Mouse (Mus musculus): ENCODE measurements around the gene Rbm8a.
"Not testable (repeated sequence)": the region's sequence is repeated elsewhere in the genome, so short reads cannot be mapped to it uniquely, and the experiment has no call there.

Rbm8a gene

GRCm38 (mm10) chr3:96606007-96606406 lies 23.7 kb upstream of the Rbm8a start:
- not testable (repeated sequence) for DNase-seq

- no peak for DNase-seq
These were observed 23.1 kb upstream of the Rbm8a start for GRCm38 (mm10) chr3:96606618-96607017.

GRCm38 (mm10) chr3:96617941-96618340 lies 11.8 kb upstream of the Rbm8a start:
- no peak for DNase-seq

- DNase-seq, result no peak
These were observed 6.5 kb upstream of the Rbm8a start for GRCm38 (mm10) chr3:96623201-96623600.

DNA sequence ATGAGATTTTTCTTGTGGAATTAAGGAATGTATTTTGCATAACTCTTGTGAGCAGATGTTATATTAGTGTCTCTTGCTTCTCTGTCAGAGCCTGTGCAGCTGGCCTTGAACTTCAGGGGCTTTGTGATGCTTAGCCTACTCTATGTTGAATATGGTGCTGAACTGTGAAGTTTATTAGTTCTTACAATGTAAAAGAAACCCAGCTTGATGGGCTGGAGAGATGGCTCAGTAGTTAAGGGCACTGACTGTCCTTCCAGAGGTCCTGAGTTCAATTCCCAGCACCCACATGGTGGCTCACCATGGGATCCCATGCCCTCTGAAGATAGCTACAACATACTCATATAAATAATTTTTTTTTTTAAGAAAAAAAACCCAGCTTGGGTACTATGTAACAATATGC lies 2.3 kb downstream of the Rbm8a start:
- DNase-seq, result no peak

- no peak for DNase-seq
These were observed 4.3 kb downstream of the Rbm8a start for GRCm38 (mm10) chr3:96634015-96634414.

GRCm38 (mm10) chr3:96634928-96635879 lies 5.5 kb downstream of the Rbm8a start, which contains the start of the genes Pex11b and Gm42957:
Gene Pex11b (plus strand): TSS chr3:96635376.
Gene Gm42957 (plus strand): TSS chr3:96635474.
- DNase-seq, result peak; percentile 87

DNA sequence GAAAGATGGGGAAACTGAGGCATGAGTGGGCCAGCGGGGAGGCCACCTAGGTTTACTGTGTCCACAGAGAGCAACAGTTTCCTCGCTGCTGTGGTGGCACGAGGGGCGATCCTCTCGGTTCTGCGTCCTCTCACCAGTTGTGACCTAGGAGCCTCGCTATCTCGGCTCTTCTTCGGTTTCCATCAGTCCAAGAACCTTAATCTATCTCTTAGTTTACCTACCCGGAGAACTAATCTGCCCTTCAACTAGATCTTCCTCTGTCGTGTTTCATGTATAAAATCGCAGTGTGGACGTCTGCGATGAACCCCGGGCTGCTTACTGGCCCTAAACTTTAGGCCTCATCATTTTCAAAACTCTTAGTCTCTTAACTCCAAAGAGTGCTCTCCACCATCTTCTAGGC lies 6.2 kb downstream of the Rbm8a start:
- no peak for DNase-seq

GRCm38 (mm10) chr3:96636448-96636847 lies 6.7 kb downstream of the Rbm8a start:
- DNase-seq, result peak; percentile 19

DNA sequence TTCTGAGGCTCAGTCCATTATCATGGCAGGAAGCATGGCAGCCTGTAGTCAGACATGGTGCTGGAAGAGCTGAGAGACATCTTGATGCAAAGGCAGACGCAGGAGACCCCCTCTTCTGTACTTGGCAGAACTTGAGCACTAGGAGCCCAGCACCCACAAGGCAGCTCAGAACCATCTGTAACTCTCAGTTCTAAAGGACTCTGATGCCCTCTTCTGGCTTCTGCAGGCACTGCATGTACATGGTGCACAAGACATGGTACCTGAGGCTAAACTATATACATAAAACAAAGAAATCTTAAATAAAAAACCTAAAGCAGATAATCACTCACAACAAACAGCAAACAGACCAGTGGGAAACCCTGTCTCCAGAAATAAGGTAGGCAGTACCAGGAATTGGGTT lies 9.5 kb downstream of the Rbm8a start:
- DNase-seq, result peak; percentile 85

- peak; percentile 55 for DNase-seq
These were observed 15.4 kb downstream of the Rbm8a start, which contains the start of gene Itga10 for GRCm38 (mm10) chr3:96645018-96645649. Gene Itga10 (plus strand): TSS chr3:96645584.

DNA sequence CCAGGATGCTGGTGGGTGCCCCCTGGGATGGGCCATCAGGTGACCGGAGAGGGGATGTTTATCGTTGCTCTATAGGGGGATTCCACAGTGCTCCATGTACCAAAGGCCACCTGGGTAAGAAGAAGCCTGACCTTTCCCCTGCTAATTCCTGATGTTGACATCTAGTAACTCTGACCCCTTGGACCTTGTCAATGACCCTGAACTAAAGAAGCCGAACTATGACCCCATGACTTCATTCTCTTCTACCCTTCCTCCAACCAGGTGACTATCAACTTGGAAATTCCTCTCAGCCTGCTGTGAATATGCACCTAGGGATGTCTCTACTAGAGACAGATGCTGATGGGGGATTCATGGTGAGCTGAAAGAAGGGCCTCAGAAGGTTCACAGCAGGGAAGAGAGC lies 17.6 kb downstream of the Rbm8a start:
- no peak for DNase-seq

DNA sequence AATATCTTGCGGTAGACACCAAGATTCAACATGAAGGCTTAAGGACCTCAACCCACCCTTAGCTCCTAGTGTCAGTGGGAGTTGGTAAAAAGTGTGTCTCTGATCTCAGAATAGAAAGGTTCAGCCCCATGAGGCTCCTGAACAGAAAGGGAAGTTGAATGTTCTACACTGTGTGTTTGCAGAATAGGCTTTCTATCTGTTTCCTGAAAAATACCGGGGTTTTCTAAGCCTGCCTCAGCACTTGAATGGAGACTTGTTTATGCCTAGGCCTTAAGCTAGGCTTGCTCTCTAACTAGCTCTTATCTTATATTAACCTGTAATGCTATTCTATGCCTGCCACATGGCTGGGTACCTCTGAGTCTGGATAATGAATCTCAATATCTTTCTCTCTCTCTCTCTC lies 31.2 kb downstream of the Rbm8a start:
- no peak for DNase-seq

DNA sequence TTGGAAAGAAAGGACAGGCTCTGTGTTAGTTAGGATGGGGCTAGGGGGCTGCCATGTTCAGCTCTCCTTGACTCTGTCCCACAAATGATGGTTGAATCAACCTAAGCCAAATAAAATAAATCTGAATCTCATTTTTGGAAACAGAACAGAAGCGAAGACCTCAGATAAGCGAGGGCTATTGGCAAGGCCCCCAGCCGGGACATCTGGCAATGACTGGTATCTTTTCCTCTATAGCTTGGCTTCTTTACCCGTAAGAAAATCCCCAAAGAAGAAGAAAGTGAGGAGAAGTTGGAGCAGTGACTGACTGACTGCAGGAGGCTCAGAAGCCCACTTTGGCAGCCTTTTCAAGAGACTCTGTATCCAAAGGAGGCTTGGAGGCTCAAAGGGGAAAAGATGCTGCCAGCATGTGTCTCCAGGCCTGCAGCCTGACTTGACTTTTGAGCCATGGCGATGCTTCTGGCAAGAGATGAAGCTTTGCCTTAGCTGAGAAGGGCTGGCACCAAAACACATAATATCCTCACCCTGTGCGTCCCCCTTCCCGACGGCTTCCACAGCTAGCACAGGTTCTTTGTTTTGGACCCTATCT lies 33.1 kb downstream of the Rbm8a start:
- DNase-seq, result no peak

GRCm38 (mm10) chr3:96663432-96664239 lies 33.9 kb downstream of the Rbm8a start:
- peak; percentile 83 for DNase-seq

- DNase-seq, result not testable (repeated sequence)
These were observed 36.1 kb downstream of the Rbm8a start for GRCm38 (mm10) chr3:96665732-96666363.

DNA sequence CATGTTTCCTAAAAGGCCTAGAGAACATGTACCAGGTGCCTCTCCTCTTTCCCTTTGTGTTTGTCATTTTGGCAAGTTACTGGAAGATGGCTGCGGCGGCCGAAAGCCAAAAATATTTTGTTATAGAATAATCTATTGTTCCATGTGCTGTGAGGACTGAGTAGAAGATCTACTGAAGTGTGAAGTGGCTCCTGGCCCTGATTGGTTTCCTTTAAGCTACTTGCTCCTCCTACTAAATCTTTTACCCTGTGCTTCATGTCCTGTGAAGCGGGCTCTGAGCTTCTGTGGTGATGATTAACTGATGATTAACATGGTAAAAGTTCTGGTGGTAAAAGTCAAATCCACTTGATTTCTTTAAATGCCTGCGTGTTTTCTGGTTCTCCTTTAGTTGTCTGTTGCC lies 37.2 kb downstream of the Rbm8a start:
- DNase-seq, result no peak

- peak; percentile 61 for DNase-seq
These were observed 37.6 kb downstream of the Rbm8a start for GRCm38 (mm10) chr3:96667316-96667715.

DNA sequence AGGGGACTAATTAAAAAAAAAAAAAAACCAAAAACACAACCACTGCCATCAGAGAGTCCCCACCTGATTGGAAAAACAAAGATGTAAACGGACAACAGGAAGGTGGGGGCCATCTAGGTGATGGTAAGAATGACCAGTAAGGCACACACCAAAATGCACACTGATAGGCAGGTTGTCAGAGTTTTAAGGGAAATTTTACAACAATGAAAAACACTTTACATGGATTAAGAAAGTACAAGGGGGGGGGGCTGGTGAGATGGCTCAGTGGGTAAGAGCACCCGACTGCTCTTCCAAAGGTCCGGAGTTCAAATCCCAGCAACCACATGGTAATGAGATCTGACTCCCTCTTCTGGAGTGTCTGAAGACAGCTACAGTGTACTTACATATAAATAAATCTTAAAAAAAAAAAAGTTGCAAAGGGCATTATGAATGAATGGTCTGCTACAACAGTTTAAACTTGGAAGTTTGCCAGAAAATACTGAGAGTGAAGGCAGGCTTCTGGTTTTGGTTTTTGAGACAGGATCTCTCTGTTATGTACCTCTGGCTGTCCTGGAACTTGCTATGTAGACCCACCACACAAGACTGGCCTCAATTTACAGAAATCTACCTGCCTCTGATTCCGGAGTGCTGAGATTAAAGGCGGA lies 38.8 kb downstream of the Rbm8a start:
- DNase-seq, result no peak

- DNase-seq, result peak; percentile 81
These were observed 40.2 kb downstream of the Rbm8a start, which contains the start of gene Ankrd35 for GRCm38 (mm10) chr3:96669727-96670468. Gene Ankrd35 (plus strand): TSS chr3:96670131.

DNA sequence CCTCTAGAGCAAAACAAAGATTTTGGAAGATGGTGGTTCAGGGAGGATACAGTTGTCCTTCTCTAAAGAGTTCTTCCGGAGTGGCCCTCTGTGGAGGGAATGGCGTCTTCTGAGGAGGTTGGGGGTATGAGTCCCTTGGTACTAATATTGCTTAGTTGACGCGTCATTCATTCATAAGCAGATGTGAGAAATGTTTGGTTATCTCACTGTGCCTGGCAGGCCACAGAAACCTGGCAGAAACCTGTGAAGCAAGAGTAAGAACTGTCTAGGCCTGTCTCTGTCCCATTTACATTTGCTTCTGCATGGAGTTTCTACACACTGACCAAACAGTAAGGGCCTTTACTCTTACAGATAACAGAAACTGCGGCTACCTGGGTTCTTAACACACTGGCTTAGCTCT lies 41.8 kb downstream of the Rbm8a start:
- no peak for DNase-seq

Data from thymus, postnatal 4 days (tissue).